Mouse (Mus musculus) layer of hippocampus, adult 8-10 months (tissue): Measurements from ENCODE around the gene Dcaf10. TPM values are rescaled to one million over a fixed set of nuclear protein-coding genes. Genes with fewer than 3 reads are reported as not detected.
"Not testable (repeated sequence)": the region's sequence is repeated elsewhere in the genome, so short reads cannot be mapped to it uniquely, and the experiment has no call there.

ENCODE experiments used
- DNase-seq, 2 experiments: peaks; one replicate each; pipeline ENCODE4 v3.0.0; 2022; ENCODE audit warnings: low spot score in 2 of 2
- total RNA-seq, 4 experiments: library from RNA; stranded (reverse); gene quantifications; 2 replicates each; pipeline ENCODE4 v1.2.4; 2022

The Dcaf10 gene
- total RNA-seq, 4 experiments from 2014 or later: 14.9 to 16.7 (median 15.7) TPM

- no peak for DNase-seq
Observed at GRCm38 (mm10) chr4:45393658-45394057, 51.8 kb downstream of the Dcaf10 start.

- not testable (repeated sequence) for DNase-seq
Observed at GRCm38 (mm10) chr4:45396211-45396610, 54.3 kb downstream of the Dcaf10 start.

- not testable (repeated sequence) for DNase-seq
Observed at GRCm38 (mm10) chr4:45398315-45398714, 56.4 kb downstream of the Dcaf10 start.

GRCm38 (mm10) chr4:45399421-45400210, 57.7 kb downstream of the Dcaf10 start:
- no peak for DNase-seq

GRCm38 (mm10) chr4:45402281-45402680, 60.4 kb downstream of the Dcaf10 start:
- DNase-seq: no peak

GRCm38 (mm10) chr4:45402878-45403498, 61.1 kb downstream of the Dcaf10 start:
- no peak for DNase-seq

GRCm38 (mm10) chr4:45403499-45403878, 61.6 kb downstream of the Dcaf10 start:
- DNase-seq: no peak

- DNase-seq: no peak
Observed at GRCm38 (mm10) chr4:45404086-45404485, 62.2 kb downstream of the Dcaf10 start.

GRCm38 (mm10) chr4:45405315-45405714, 63.4 kb downstream of the Dcaf10 start:
- no peak for DNase-seq

- DNase-seq: no peak
Observed at GRCm38 (mm10) chr4:45406397-45406796, 64.5 kb downstream of the Dcaf10 start.

GRCm38 (mm10) chr4:45407001-45407702, 65.3 kb downstream of the Dcaf10 start:
- DNase-seq: no peak

- no peak for DNase-seq
Observed at GRCm38 (mm10) chr4:45407703-45408334, 65.9 kb downstream of the Dcaf10 start.

GRCm38 (mm10) chr4:45408427-45409132, 66.7 kb downstream of the Dcaf10 start, which contains the start of gene Slc25a51:
TSS of gene Slc25a51 (minus strand) at chr4:45408766.
- peak; percentile 84 to 87 for DNase-seq

GRCm38 (mm10) chr4:45409270-45409669, 67.4 kb downstream of the Dcaf10 start:
- peak in 1 of 2 experiments; percentile 32 for DNase-seq

- no peak for DNase-seq
Observed at GRCm38 (mm10) chr4:45411181-45411790, 69.4 kb downstream of the Dcaf10 start.

GRCm38 (mm10) chr4:45412433-45413192, 70.7 kb downstream of the Dcaf10 start:
- DNase-seq: no peak

GRCm38 (mm10) chr4:45413674-45414338, 71.9 kb downstream of the Dcaf10 start:
- no peak for DNase-seq

GRCm38 (mm10) chr4:45416314-45416713, 74.4 kb downstream of the Dcaf10 start:
- no peak for DNase-seq
